Mouse (Mus musculus): Measurements from ENCODE around the gene Ripor1.

- TF ChIP-seq CTCF (IDR thresholded peaks at IDR 0.05; ENCODE audit: borderline replicate concordance, control insufficient read depth, extremely low read depth, insufficient read depth, low read length, poor library complexity) (no peak), POLR2A (IDR thresholded peaks at IDR 0.05; ENCODE audit: control insufficient read depth, extremely low read depth, insufficient read depth, low read length, poor library complexity) (no peak)
These were observed 52.6 kb downstream of the Ripor1 start for GRCm38 (mm10) chr8:105657641-105658040.
